Mouse (Mus musculus) duodenum, adult 2 months (tissue): ENCODE measurements around the gene Zfp664. TPM values are rescaled to one million over a fixed set of nuclear protein-coding genes. Genes with fewer than 3 reads are reported as not detected.

Experiments used
- polyA plus RNA-seq: library from polyadenylated mRNA; depleted of rRNA; stranded (reverse); fragments of >200 nt; gene quantifications from 2 replicates; pipeline ENCODE4 v1.2.3, GENCODE M21; 2012; ENCODE audit warnings: low replicate concordance; rRNA removed

The Zfp664 gene
- 8.7 and 9.2 TPM in 2 replicates for polyA plus RNA-seq

DNA sequence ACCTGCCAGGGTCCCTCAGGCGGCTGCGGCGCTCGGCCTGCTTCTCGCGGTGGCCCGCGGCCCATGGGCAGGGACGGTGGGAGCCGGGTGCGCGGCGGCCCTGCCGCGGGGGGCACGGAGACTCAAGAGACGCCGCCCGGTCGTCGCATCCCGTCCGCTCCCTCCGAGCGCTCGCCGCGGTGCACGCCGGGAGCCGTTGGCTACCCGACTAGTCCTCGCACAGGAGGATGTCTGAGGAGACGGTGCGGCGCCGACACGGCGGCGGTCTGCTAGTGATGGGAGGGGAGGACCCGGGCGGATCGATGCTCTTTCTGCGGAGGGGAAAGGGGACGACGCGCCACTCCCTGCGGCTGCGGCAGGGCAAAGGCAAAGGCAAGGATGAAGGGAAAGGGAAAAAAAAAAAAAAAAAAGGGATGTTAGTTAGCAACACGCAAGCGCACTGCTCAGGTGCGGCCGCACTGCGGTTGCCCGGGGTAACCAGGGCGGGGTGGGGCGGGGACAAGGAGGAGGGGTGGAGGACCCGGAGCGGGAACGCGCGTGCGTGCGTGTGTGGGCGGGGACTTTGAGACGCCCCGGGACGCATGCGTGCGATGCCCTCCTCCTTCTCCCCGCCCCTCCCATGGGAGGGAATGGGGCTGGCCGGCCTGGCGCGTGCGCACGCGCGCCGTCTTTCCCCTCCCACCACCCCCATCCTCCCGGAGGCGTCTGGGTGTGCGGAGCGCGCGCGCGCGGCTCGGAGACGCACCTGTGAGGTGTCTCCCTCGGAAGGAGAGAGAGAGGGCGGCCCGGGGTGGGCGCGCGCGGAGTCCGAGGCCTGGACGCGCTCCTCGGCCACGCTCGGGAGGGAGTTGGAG lies at the start of gene Zfp664, which contains the start of gene Ccdc92:
Gene Zfp664 (plus strand): TSS at position 679 of the 854 bp plus-strand sequence.
Gene Ccdc92 (minus strand): TSS at position 412 of the 854 bp plus-strand sequence.

Other genes with a start within 250 kb of the Zfp664 start
- gene Atp6v0a2, start 234.1 kb upstream of the Zfp664 start, polyA plus RNA-seq, result 109 and 146 TPM in 2 replicates
- 0.07 and 0.08 TPM in 2 replicates for gene Dnah10, start 137.6 kb upstream of the Zfp664 start, polyA plus RNA-seq
- gene Ccdc92, start 267 bp upstream of the Zfp664 start, polyA plus RNA-seq, result 4.2 and 6.9 TPM in 2 replicates
- 2.7 and 5.3 TPM in 2 replicates for gene Rflna, start 140.5 kb downstream of the Zfp664 start, polyA plus RNA-seq